Mouse (Mus musculus) urinary bladder, postnatal 14 days (tissue): ENCODE data around the gene Fh1.

Experiments
- DNase-seq: peaks from one replicate; pipeline ENCODE4 v3.0.0; 2021; ENCODE audit warnings: low spot score

The Fh1 gene

GRCm38 (mm10) chr1:175625257-175625879 is at the start of gene Fh1:
Fh1 (minus strand) TSS chr1:175625635.
- DNase-seq, result peak; percentile 95

DNA sequence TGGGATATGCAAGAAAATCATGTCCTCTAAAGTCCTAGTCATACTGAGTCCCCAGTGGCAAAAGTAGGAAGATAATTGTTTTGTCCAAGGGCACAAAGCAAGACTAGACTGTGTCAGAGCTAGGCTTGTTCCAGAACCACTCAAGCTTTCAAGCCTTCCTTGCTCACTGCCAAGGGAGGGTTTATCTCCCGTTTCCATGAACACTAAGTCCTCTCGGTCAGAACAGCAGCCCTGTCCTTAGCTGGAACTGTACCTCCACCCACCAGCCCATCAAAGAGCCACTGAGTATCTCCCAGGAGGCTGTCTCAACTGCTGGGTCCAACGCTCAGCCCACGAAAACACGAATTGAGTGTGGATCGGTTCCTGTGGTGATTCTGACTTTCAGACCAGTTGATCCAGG is 49.7 kb upstream of the Fh1 start:
- DNase-seq, result no peak

- no peak for DNase-seq
Measured at GRCm38 (mm10) chr1:175673563-175674325, 48.3 kb upstream of the Fh1 start.

- DNase-seq, result no peak
Measured at GRCm38 (mm10) chr1:175671626-175672025, 46.2 kb upstream of the Fh1 start.

GRCm38 (mm10) chr1:175670042-175670441 is 44.6 kb upstream of the Fh1 start:
- DNase-seq, result no peak

DNA sequence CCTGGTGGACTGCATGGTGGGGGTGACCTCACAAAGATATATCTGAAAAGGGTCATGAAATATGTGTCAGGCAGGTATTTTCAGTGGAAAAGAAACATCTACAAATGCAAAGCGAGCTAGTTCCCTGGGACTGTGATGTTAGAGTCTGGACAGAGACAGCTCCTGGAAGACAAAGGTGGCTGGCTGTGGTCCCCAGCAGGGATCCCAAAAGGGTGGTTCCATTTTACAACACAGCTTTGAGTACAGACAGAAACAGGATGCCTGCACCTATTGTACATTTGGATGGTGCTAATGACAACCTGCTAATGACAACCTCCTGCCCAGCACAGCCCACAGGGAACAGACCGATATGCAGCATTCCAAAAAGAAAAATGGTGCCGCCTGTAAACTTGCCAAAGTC is 44.0 kb upstream of the Fh1 start:
- no peak for DNase-seq

- no peak for DNase-seq
Measured at GRCm38 (mm10) chr1:175668666-175669405, 43.4 kb upstream of the Fh1 start.

DNA sequence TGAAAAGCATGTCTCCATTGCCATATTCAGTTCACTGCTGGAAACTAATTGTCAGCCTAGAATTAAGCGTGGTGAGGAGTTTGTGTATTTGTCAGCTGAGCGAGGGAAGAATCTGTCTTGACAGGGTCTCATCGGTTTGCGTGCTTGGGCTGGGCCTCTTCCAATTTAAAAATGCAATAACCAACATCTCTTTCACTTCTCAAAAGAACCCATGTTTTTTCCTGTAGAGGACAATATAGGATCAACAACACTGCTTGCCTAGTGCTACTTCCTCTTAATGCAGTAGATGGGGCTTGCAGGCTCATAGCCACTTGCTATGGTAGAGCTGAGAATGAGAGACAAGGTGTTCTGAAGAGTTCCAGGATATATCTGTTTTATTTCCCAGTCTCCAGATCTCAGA is 34.5 kb upstream of the Fh1 start:
- no peak for DNase-seq

DNA sequence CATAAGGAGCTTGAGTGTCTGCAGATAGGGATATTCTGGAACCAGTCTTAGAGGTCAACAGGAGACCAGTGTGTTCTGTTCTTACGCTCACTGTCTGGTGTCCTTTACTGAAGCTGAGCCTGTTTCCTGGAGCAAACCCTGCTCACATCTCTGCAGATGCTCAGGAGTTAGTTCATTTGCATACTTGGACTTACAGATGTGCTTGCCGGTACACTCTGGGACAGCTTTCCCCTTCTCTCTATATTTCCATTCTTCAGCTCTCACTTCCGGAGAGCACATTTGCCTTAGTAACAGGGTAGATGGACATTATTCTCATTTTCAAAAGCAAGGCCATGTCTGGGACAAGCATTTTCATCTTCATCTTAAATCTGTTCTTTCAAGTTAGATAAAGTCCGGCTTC is 23.2 kb upstream of the Fh1 start:
- no peak for DNase-seq

GRCm38 (mm10) chr1:175646952-175647351 is 21.5 kb upstream of the Fh1 start:
- DNase-seq, result no peak

DNA sequence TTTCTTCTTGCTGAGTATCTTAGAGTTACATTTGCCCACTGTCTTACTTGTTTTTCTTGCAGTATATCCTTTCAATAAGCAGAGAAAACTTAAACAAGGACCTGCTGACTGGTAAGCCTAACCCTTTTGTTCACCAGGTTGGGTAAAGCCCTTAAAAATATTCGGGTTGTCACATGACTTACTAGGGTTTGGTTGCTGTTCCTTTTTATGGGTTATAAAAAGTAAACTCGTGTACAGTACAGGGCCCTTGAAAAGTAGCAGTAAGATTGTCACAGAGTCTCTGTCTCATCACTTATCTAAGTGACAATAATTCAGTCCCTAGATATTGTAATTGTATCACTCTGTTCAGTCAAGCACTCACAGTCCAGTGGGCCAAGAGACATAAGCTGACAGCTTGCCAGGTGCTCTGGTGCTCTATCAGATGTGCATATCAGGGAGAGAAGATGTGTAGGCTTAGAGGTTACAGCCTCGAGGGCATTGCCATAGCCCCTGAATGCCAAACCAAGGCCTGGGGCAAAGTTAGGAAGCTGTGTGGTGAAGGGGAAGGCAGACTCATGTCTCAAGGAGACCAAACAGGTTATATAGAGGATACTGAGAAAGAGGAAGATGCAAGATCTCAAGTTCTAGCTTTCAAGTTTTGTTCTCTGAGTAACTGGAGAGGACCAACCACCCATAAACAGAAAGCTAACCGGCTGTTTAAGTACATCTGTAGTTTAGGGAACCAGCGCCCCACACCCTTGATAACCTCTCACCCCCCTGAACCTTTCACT is 18.2 kb upstream of the Fh1 start:
- DNase-seq, result no peak

DNA sequence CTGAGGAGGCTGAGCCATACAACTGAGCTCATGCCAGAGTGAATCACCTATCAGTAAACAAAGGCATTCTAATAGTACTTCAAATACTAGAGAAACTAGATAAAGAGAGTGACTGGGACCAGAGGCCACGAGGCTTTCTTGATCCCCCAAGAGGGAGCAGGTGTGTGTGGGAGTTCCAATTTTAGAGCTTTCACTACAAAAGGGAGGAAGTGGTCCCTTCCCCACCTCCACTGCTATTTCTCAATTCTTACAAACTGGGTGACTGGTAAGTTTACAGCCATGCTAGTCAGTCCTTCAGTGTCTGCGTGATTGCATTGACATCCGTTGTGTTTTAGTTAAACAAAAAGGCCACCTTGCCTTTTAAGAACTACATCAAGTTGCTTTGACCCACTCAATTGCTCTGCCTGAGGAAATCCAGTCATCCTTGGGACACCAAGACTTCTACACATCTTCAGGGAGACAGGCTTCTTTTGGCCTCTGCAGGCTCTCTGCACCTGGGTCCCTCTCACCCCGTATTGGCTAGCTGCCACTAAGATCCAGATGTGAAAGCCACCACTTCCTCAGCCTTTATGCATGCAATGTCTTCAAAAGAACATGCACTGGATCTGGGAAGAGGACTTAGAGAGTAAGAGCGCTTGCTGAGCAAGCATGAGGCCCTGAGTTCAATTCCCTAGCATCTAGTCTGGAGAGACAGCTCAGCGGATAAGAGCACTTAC is 15.2 kb upstream of the Fh1 start:
- DNase-seq, result no peak

DNA sequence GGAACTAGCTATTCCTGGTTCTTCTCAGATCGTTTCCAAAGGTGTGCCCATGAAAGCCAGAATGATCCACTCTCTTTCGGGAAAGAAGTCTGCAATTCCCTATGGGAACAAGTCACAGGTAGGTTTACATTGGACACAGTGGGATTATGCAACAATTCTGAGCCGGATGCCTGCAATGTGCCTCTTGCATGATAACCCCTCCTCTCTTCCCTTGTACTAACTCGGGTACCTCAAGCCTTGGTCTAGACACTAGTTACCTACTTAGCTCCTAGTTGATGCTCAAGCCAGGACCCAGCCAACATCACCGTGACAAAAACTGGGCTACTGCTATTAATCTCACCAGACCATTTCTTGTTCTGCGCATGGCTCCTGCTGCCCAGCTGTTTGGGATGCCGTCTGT is 13.6 kb upstream of the Fh1 start:
- DNase-seq, result no peak

DNA sequence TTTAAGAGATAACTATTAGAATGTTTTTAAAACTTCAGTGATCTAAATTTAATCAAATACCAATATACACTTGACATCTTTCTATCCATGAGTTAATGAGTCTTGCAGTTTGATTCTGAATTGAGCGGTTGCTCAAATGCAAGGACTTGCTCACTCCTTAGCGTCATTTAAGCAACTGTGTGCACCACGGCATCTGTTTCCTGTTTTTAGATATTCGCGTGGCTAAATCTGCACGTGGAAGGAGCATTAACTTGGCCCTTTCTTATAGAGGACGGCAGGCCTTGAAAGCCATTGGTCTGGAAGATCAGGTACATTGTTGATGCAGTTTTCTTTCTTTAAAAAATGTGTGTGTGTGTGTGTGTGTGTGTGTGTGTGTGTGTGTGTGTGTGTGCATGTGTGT is 12.2 kb upstream of the Fh1 start:
- DNase-seq, result no peak

DNA sequence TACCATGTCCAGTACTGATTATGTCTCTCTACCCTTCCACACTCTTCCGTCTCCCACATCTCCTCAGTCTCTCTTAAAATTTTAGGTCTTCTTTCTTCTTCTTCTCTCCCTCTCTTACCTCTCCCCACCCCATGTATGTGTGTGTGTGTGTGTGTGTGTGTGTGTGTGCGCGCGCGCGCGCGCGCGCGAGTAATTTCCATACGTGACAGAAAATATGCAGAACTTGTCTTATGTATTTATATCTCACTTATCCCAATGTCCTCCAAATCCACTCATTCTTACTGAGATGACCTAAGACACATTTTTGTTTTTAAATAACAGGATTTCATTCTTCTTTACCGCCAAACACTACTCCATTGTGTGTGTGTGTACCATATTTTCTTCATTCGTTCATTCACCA is 7.0 kb upstream of the Fh1 start:
- DNase-seq, result no peak

- DNase-seq, result no peak
Measured at GRCm38 (mm10) chr1:175631721-175632221, 6.3 kb upstream of the Fh1 start.

- no peak for DNase-seq
Measured at GRCm38 (mm10) chr1:175631080-175631479, 5.6 kb upstream of the Fh1 start.

DNA sequence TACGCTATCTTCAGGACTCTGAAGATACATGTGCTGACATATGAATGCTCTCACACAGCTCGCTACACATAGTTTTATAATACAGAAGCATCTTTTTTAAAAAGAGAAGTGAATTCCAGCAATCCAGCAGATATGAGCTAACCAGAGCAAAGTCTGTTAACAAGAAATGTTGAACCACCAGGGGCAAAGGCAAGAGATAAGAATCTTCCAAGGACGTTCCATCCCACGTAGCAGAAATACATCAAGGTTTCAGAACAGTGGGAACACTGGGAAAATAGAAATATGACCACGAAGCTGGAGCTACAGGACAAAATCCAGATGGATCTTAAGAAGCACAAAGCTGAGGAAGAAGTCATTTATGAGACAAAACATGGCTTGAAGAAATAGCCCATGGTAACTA is 4.9 kb upstream of the Fh1 start:
- no peak for DNase-seq

DNA sequence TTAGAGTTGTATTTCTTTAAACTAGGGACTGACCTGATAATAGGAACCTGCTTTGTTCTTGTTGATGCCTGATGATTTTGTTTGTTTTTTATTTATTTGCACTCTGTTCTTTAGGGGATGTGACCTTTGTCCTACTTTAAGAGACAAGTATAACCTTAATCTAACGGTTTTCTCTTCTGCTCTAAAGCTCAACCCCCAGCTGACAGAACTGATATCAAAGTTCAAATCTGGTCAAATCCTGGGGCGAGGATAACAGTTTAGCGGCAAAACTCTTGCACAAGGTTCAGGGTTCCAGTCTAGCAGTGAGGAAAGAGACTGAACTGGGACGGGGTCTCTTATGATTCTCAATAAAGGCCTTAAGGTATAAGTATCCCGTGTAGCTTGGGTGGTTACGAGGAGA is 3.8 kb upstream of the Fh1 start:
- no peak for DNase-seq

DNA sequence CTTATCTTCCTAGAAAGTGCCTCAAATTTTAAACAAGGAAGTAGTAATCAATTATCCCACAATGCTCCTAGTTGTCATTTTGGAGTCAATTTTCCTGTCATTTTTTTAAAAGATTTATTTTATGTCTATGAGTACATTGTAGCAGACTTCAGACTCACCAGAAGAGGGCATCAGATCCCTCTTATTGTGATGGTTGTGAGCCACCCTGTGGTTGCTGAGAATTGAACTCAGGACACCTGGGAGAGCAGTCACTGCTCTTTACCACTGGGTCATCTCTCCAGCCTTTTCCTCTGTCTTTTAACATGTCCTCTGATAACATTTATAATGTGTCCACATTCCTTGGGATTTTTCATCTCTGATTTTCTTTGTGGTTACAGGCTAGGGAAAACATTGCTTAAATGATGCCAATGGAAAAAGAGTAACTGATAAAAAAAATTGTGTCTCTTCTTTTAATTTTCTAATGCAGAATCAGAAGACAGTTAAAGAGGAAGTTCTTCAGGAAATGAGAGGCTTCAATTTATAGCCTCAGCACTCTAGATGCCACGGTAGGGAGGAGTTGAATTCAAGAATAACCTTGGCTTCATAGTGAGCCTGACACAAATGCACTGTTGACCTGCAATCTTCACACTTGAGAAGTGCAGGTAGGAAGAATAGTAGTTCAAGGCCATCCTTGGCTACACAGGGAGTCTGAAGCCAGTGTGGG is 706 bp upstream of the Fh1 start:
- DNase-seq, result no peak

GRCm38 (mm10) chr1:175623656-175624055 is 1.8 kb downstream of the Fh1 start:
- DNase-seq, result no peak
